Mouse (Mus musculus): ENCODE data around the gene Amy2a3.
"Not testable (repeated sequence)": the region's sequence is repeated elsewhere in the genome, so short reads cannot be mapped to it uniquely, and the experiment has no call there.

Gene Amy2a3

DNA sequence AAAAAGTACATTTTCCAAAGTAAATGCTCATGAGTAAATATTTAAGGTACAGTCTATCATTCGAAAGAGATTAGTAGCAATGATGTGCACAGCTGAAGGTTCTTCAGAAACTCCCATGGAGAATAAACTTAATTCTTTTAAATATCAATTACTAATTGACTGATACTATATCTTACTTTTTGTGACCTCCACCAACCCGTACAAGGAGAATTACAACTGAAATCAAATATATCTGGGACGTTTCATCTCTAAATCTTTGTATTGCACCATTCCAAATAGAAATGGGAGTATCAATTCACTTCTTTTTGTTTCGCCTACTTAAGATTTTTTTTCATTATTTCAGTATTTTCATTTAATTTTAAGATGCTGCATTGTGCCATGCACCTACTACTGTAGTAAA is at the start of gene Amy2a3:
TSS of gene Amy2a3 (minus strand) at position 101 of the 400 bp plus-strand sequence.
- not testable (repeated sequence) for DNase-seq (ENCODE audit: low spot score in 2 of 2)

DNA sequence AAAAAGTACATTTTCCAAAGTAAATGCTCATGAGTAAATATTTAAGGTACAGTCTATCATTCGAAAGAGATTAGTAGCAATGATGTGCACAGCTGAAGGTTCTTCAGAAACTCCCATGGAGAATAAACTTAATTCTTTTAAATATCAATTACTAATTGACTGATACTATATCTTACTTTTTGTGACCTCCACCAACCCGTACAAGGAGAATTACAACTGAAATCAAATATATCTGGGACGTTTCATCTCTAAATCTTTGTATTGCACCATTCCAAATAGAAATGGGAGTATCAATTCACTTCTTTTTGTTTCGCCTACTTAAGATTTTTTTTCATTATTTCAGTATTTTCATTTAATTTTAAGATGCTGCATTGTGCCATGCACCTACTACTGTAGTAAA is 32.7 kb upstream of the Amy2a3 start, which contains the start of gene Amy2a2:
TSS of gene Amy2a2 (minus strand) at position 101 of the 400 bp plus-strand sequence.
- DNase-seq (ENCODE audit: low spot score in 2 of 2) = not testable (repeated sequence)

- not testable (repeated sequence) for DNase-seq (ENCODE audit: low spot score in 2 of 2)
These were observed 21.6 kb upstream of the Amy2a3 start for GRCm38 (mm10) chr3:113345484-113345883.

GRCm38 (mm10) chr3:113312937-113313336 is 10.9 kb downstream of the Amy2a3 start:
- DNase-seq (ENCODE audit: low spot score in 2 of 2) = not testable (repeated sequence)

DNA sequence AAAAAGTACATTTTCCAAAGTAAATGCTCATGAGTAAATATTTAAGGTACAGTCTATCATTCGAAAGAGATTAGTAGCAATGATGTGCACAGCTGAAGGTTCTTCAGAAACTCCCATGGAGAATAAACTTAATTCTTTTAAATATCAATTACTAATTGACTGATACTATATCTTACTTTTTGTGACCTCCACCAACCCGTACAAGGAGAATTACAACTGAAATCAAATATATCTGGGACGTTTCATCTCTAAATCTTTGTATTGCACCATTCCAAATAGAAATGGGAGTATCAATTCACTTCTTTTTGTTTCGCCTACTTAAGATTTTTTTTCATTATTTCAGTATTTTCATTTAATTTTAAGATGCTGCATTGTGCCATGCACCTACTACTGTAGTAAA is 32.5 kb downstream of the Amy2a3 start, which contains the start of gene Amy2a4:
TSS of gene Amy2a4 (minus strand) at position 101 of the 400 bp plus-strand sequence.
- DNase-seq (ENCODE audit: low spot score in 2 of 2) = not testable (repeated sequence)

DNA sequence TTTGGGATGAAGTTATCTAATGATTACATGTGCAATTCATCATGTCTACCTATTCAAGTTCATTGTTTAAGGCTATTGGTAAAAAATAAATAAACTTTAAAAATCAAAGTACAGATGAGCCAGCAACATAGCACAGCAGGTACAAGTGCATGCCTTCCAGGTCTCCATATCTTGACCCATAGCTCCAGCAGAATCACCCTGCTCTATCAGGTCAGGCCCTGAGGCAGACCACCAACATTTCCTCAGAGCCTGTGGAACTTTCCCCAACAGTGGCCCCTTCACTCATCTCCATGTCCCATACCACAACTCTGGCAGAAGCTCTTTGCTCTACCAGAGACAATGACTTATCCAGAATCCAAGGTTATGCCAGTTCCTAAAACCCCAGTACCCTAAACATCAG is 43.6 kb downstream of the Amy2a3 start:
- DNase-seq (ENCODE audit: low spot score in 2 of 2) = not testable (repeated sequence)

DNA sequence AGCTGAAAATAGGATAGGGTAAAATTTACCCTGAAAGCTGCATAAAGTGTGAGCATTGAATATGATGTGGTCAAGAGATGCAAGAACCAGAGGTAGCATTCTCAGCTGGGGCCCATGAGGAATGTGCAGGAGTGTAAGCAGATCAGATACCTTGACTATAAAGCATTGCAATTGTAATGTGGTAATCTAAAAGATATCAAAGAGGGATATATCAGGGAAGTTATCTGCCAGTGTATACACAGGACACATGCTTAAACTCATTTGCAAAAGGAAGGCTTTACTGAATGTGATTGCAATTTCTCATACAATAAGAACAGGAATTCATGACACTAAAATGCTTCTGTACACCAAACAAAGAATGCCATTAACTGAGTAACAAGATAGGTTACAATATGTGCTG is 44.3 kb downstream of the Amy2a3 start:
- DNase-seq (ENCODE audit: low spot score in 2 of 2) = not testable (repeated sequence)

All from spleen, postnatal 36 days (tissue).